Mouse (Mus musculus) C2C12 (cell line): ENCODE results near the gene Xxylt1.

Source experiments
- CTCF ChIP-seq: IDR thresholded peaks from one replicate; pipeline ENCODE4 v1.5.1; 2011; ENCODE audit not compliant: control insufficient read depth, insufficient read depth, insufficient read length
- FOSL1 ChIP-seq: IDR thresholded peaks from one replicate; pipeline ENCODE4 v1.8.0; 2011; ENCODE audit warnings: mild to moderate bottlenecking, low read length; ENCODE audit not compliant: poor library complexity, insufficient read depth, severe bottlenecking
- MAX ChIP-seq: IDR thresholded peaks from one replicate; pipeline ENCODE4 v1.6.1; 2011; ENCODE audit warnings: mild to moderate bottlenecking, control low read depth
- MYOD1 ChIP-seq: IDR thresholded peaks from one replicate; pipeline ENCODE4 v1.6.1; 2011; ENCODE audit warnings: low read depth; ENCODE audit not compliant: control insufficient read depth, insufficient read length
- USF1 ChIP-seq: IDR thresholded peaks from one replicate; pipeline ENCODE4 v1.6.1; 2011; ENCODE audit warnings: low read depth, mild to moderate bottlenecking, control low read depth, moderate library complexity

DNA sequence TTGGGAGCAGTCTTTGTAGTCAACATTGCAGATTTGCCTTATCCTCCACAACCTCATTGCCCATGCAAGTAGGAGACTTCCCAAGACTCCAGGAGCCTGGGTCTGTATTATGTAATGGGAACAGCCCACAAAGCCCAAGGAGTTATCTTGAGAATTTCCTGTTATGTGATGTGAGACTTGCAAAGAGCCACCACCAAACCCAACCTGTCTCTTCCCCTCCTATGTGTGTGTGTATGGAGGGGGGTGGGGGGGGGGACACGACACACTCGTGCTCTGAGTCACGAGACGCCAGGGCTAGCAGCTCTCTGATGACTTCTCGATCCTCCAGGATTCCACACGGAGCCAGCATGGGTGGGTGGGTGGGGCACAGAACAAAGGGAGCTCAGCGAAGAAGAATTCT lies 75.5 kb downstream of the Xxylt1 start:
- TF ChIP-seq CTCF (no peak), FOSL1 (no peak), MYOD1 (no peak), MAX (no peak), USF1 (no peak)
